Mouse (Mus musculus): ENCODE data around the gene Bfsp1. TPM values are rescaled to one million over a fixed set of nuclear protein-coding genes. Genes with fewer than 3 reads are reported as not detected.
A peak's percentile ranks its signal among the peaks of the same experiment; 100 is the strongest.

Gene Bfsp1
- total RNA-seq, 1 experiment = 0.62 TPM

GRCm38 (mm10) chr2:143867326-143867725 is 4.4 kb upstream of the Bfsp1 start:
- Histone ChIP-seq H3K9me3 (ENCODE audit: control insufficient read depth, insufficient read depth, low read depth, low read length) (no peaks in the 10 kb centered on the region), H3K9ac (ENCODE audit: insufficient read depth, low read depth, low read length, poor library complexity, severe bottlenecking) (no peak overlapping the region), H3K4me1 (ENCODE audit: control insufficient read depth in 2 of 2, insufficient read depth in 2 of 2, low read length in 2 of 2, poor library complexity in 1 of 2) (peaks cover 0 to 13% of the 10 kb centered on the region in 2 experiments; a peak in 1 of 4 replicates), H3K27ac (ENCODE audit: insufficient read depth, low read depth, low read length, poor library complexity, severe bottlenecking) (no peak overlapping the region), H3K36me3 (ENCODE audit: control insufficient read depth, insufficient read depth, low read length, poor library complexity, severe bottlenecking) (no peaks in the 10 kb centered on the region), H3K4me3 (ENCODE audit: insufficient read depth in 1 of 2, low read depth in 1 of 2, low read length in 2 of 2, poor library complexity in 1 of 2, severe bottlenecking in 1 of 2) (no peak overlapping the region)
- peak; percentile 54 for DNase-seq (ENCODE audit: low read depth, low spot score)
- TF ChIP-seq MAFK (IDR thresholded peaks at IDR 0.05; ENCODE audit: insufficient read depth, low read depth, low read length) (no peak), HCFC1 (IDR thresholded peaks at IDR 0.05; ENCODE audit: borderline replicate concordance, insufficient read depth, low read length) (no peak), ZC3H11A (IDR thresholded peaks at IDR 0.05; ENCODE audit: borderline replicate concordance, low read depth, low read length) (no peak), ZNF384 (IDR thresholded peaks at IDR 0.05; ENCODE audit: low read depth, low read length) (no peak), CHD2 (IDR thresholded peaks at IDR 0.05; ENCODE audit: low read depth, low read length) (no peak)
- in situ Hi-C loops (cut with MboI; ENCODE audit: low sequenced_read_pairs in 2 of 2, unreplicated experiment in 2 of 2) = no loop called here

- no peaks in the 10 kb centered on the region for H3K36me3 ChIP-seq (ENCODE audit: control insufficient read depth, insufficient read depth, low read length, poor library complexity, severe bottlenecking)
- no peak for DNase-seq (ENCODE audit: low read depth, low spot score)
- H3K27ac ChIP-seq (ENCODE audit: insufficient read depth, low read depth, low read length, poor library complexity, severe bottlenecking) = no peak overlapping the region
- H3K9ac ChIP-seq (ENCODE audit: insufficient read depth, low read depth, low read length, poor library complexity, severe bottlenecking) = no peak overlapping the region
- no peaks in the 10 kb centered on the region for H3K9me3 ChIP-seq (ENCODE audit: control insufficient read depth, insufficient read depth, low read depth, low read length)
- in situ Hi-C loops (cut with MboI; ENCODE audit: low sequenced_read_pairs in 2 of 2, unreplicated experiment in 2 of 2) = no loop called here
- H3K4me3 ChIP-seq (ENCODE audit: insufficient read depth in 1 of 2, low read depth in 1 of 2, low read length in 2 of 2, poor library complexity in 1 of 2, severe bottlenecking in 1 of 2) = no peak overlapping the region
- TF ChIP-seq CHD2 (IDR thresholded peaks at IDR 0.05; ENCODE audit: low read depth, low read length) = no peak
- no peak for TF ChIP-seq MAFK (IDR thresholded peaks at IDR 0.05; ENCODE audit: insufficient read depth, low read depth, low read length)
- TF ChIP-seq HCFC1 (IDR thresholded peaks at IDR 0.05; ENCODE audit: borderline replicate concordance, insufficient read depth, low read length) = no peak
- TF ChIP-seq ZC3H11A (IDR thresholded peaks at IDR 0.05; ENCODE audit: borderline replicate concordance, low read depth, low read length) = no peak
- TF ChIP-seq ZNF384 (IDR thresholded peaks at IDR 0.05; ENCODE audit: low read depth, low read length) = no peak
- peaks cover 0 to 6% of the 10 kb centered on the region in 2 experiments; a peak in 1 of 4 replicates for H3K4me1 ChIP-seq (ENCODE audit: control insufficient read depth in 2 of 2, insufficient read depth in 2 of 2, low read length in 2 of 2, poor library complexity in 1 of 2)
These were observed 1.6 kb upstream of the Bfsp1 start for GRCm38 (mm10) chr2:143864600-143864999.

- no peak for DNase-seq (ENCODE audit: low read depth, low spot score)
- Histone ChIP-seq H3K27ac (ENCODE audit: insufficient read depth, low read depth, low read length, poor library complexity, severe bottlenecking) (no peak overlapping the region), H3K4me3 (ENCODE audit: insufficient read depth in 1 of 2, low read depth in 1 of 2, low read length in 2 of 2, poor library complexity in 1 of 2, severe bottlenecking in 1 of 2) (no peak overlapping the region), H3K4me1 (ENCODE audit: control insufficient read depth in 2 of 2, insufficient read depth in 2 of 2, low read length in 2 of 2, poor library complexity in 1 of 2) (no peaks in the 10 kb centered on the region), H3K9ac (ENCODE audit: insufficient read depth, low read depth, low read length, poor library complexity, severe bottlenecking) (no peak overlapping the region), H3K9me3 (ENCODE audit: control insufficient read depth, insufficient read depth, low read depth, low read length) (no peaks in the 10 kb centered on the region), H3K36me3 (ENCODE audit: control insufficient read depth, insufficient read depth, low read length, poor library complexity, severe bottlenecking) (no peaks in the 10 kb centered on the region)
- TF ChIP-seq CHD2 (IDR thresholded peaks at IDR 0.05; ENCODE audit: low read depth, low read length) (no peak), ZNF384 (IDR thresholded peaks at IDR 0.05; ENCODE audit: low read depth, low read length) (no peak), ZC3H11A (IDR thresholded peaks at IDR 0.05; ENCODE audit: borderline replicate concordance, low read depth, low read length) (no peak), HCFC1 (IDR thresholded peaks at IDR 0.05; ENCODE audit: borderline replicate concordance, insufficient read depth, low read length) (no peak), MAFK (IDR thresholded peaks at IDR 0.05; ENCODE audit: insufficient read depth, low read depth, low read length) (no peak)
- in situ Hi-C loops (cut with MboI; ENCODE audit: low sequenced_read_pairs in 2 of 2, unreplicated experiment in 2 of 2) = no loop called here
These were observed 3.8 kb downstream of the Bfsp1 start for GRCm38 (mm10) chr2:143859166-143859565.

GRCm38 (mm10) chr2:143853447-143853846 is 9.5 kb downstream of the Bfsp1 start:
- no peaks in the 10 kb centered on the region for H3K4me1 ChIP-seq (ENCODE audit: control insufficient read depth in 2 of 2, insufficient read depth in 2 of 2, low read length in 2 of 2, poor library complexity in 1 of 2)
- DNase-seq (ENCODE audit: low read depth, low spot score) = no peak
- no peak overlapping the region for H3K9ac ChIP-seq (ENCODE audit: insufficient read depth, low read depth, low read length, poor library complexity, severe bottlenecking)
- in situ Hi-C loops (cut with MboI; ENCODE audit: low sequenced_read_pairs in 2 of 2, unreplicated experiment in 2 of 2) = no loop called here
- H3K36me3 ChIP-seq (ENCODE audit: control insufficient read depth, insufficient read depth, low read length, poor library complexity, severe bottlenecking) = no peaks in the 10 kb centered on the region
- no peak overlapping the region for H3K4me3 ChIP-seq (ENCODE audit: insufficient read depth in 1 of 2, low read depth in 1 of 2, low read length in 2 of 2, poor library complexity in 1 of 2, severe bottlenecking in 1 of 2)
- H3K9me3 ChIP-seq (ENCODE audit: control insufficient read depth, insufficient read depth, low read depth, low read length) = no peaks in the 10 kb centered on the region
- no peak overlapping the region for H3K27ac ChIP-seq (ENCODE audit: insufficient read depth, low read depth, low read length, poor library complexity, severe bottlenecking)
- no peak for TF ChIP-seq ZNF384 (IDR thresholded peaks at IDR 0.05; ENCODE audit: low read depth, low read length)
- no peak for TF ChIP-seq MAFK (IDR thresholded peaks at IDR 0.05; ENCODE audit: insufficient read depth, low read depth, low read length)
- no peak for TF ChIP-seq ZC3H11A (IDR thresholded peaks at IDR 0.05; ENCODE audit: borderline replicate concordance, low read depth, low read length)
- no peak for TF ChIP-seq HCFC1 (IDR thresholded peaks at IDR 0.05; ENCODE audit: borderline replicate concordance, insufficient read depth, low read length)
- TF ChIP-seq CHD2 (IDR thresholded peaks at IDR 0.05; ENCODE audit: low read depth, low read length) = no peak

All from ES-E14 (cell line).